Mouse (Mus musculus): ENCODE measurements around the gene Tecpr2. TPM values are rescaled to one million over a fixed set of nuclear protein-coding genes. Genes with fewer than 3 reads are reported as not detected.

The Tecpr2 gene
- total and polyA plus RNA-seq, 3 experiments = 5.8 to 5.9 TPM; not detected in 1

DNA sequence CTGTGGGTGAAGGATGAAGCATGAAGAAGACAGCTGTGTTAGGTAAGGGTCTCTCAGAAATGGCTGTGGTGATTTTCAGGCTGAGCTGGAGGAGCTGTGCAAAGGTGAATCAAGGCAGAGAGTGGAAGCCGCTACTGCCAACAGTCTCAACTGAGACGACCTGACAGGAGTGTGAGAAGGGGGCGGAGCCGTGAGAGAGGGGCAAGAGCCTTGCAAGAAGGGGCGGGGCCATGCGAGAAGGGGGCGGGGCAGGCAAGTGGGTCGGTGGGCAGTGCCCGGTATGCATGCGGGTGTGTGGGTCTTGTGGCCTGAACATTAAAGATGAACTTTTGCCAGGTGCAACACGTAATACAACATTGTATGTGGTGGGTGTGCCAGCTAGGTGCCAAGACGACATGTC lies 105.6 kb downstream of the Tecpr2 start:
- Histone ChIP-seq H3K4me3 (ENCODE audit: control insufficient read depth in 1 of 2, insufficient read depth in 1 of 2, low read depth in 2 of 2, low read length in 2 of 2) (no peak overlapping the region), H3K27me3 (ENCODE audit: control insufficient read depth in 1 of 2, insufficient read depth in 2 of 2, low read length in 2 of 2) (no peaks in the 10 kb centered on the region), H3K36me3 (ENCODE audit: control insufficient read depth in 1 of 2, insufficient read depth in 2 of 2, low read length in 2 of 2) (peaks cover 0 to 5% of the 10 kb centered on the region in 2 experiments; a peak in 2 of 4 replicates), H3K9me3 (replicated peaks; ENCODE audit: insufficient read depth, low read length) (no peaks in the 10 kb centered on the region), H3K9ac (ENCODE audit: control insufficient read depth, low read depth, low read length, poor library complexity, severe bottlenecking) (no peak overlapping the region), H3K4me1 (ENCODE audit: control insufficient read depth in 1 of 2, insufficient read depth in 2 of 2, low read length in 2 of 2) (peaks cover 0 to 18% of the 10 kb centered on the region in 2 experiments; a peak in 2 of 4 replicates), H3K79me2 (ENCODE audit: control insufficient read depth, insufficient read depth, low read length, poor library complexity) (no peaks in the 10 kb centered on the region; the same call in 1 of the 2 replicates), H3K27ac (ENCODE audit: control insufficient read depth, low read depth, low read length) (no peak overlapping the region)
- TF ChIP-seq MAX (IDR thresholded peaks at IDR 0.05; ENCODE audit: low read length) (no peak), NELFE (IDR thresholded peaks at IDR 0.05; ENCODE audit: low read depth, low read length) (no peak), BHLHE40 (IDR thresholded peaks at IDR 0.05; ENCODE audit: borderline replicate concordance, low read depth, low read length) (no peak), CHD2 (IDR thresholded peaks at IDR 0.05; ENCODE audit: low read length) (no peak), POLR2AphosphoS5 (IDR thresholded peaks at IDR 0.05; ENCODE audit: borderline replicate concordance, low read depth, low read length) (no peak), POLR2A (IDR thresholded peaks at IDR 0.05; ENCODE audit: control insufficient read depth in 1 of 2, insufficient read depth in 1 of 2, low read depth in 1 of 2, low read length in 2 of 2, poor library complexity in 1 of 2) (no peak)
- DNase-seq (ENCODE audit: low read depth, low spot score) = no peak

DNA sequence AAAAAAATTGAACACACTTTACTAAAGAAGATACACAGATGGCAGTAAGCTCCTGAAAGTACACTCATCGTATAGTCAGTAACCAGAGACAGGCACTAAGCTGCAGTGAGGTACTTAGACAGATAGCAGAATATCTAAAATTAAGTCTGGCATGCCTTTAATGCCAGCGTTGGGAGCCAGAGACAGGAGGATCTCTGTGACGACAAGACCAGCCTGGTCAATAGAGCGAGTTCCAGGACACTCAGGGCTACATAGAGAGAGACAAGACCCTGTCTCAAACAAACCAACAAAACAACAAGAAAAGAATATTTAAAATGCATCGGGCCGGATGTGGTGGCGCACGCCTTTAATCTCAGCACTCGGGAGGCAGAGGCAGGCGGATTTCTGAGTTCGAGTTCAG lies 109.0 kb downstream of the Tecpr2 start:
- no peak for DNase-seq (ENCODE audit: low read depth, low spot score)
- Histone ChIP-seq H3K4me1 (ENCODE audit: control insufficient read depth in 1 of 2, insufficient read depth in 2 of 2, low read length in 2 of 2) (peaks cover 0 to 9% of the 10 kb centered on the region in 2 experiments; a peak in 3 of 4 replicates), H3K36me3 (ENCODE audit: control insufficient read depth in 1 of 2, insufficient read depth in 2 of 2, low read length in 2 of 2) (peaks cover 0 to 3% of the 10 kb centered on the region in 2 experiments; a peak in 1 of 4 replicates), H3K4me3 (ENCODE audit: control insufficient read depth in 1 of 2, insufficient read depth in 1 of 2, low read depth in 2 of 2, low read length in 2 of 2) (no peak overlapping the region), H3K9ac (ENCODE audit: control insufficient read depth, low read depth, low read length, poor library complexity, severe bottlenecking) (no peak overlapping the region), H3K27me3 (ENCODE audit: control insufficient read depth in 1 of 2, insufficient read depth in 2 of 2, low read length in 2 of 2) (no peaks in the 10 kb centered on the region), H3K27ac (ENCODE audit: control insufficient read depth, low read depth, low read length) (no peak overlapping the region), H3K9me3 (replicated peaks; ENCODE audit: insufficient read depth, low read length) (no peaks in the 10 kb centered on the region), H3K79me2 (ENCODE audit: control insufficient read depth, insufficient read depth, low read length, poor library complexity) (no peaks in the 10 kb centered on the region)
- TF ChIP-seq MYC (IDR thresholded peaks at IDR 0.05; ENCODE audit: low read depth, low read length) (no peak), CHD1 (IDR thresholded peaks at IDR 0.05; ENCODE audit: low read depth, low read length) (no peak), ZC3H11A (IDR thresholded peaks at IDR 0.05; ENCODE audit: low read depth, low read length) (no peak), MYB (IDR thresholded peaks at IDR 0.05; ENCODE audit: low read depth, low read length) (no peak), ZNF384 (IDR thresholded peaks at IDR 0.05; ENCODE audit: low read depth, low read length) (no peak), POLR2AphosphoS2 (IDR thresholded peaks at IDR 0.05; ENCODE audit: low read length) (no peak), ZMIZ1 (IDR thresholded peaks at IDR 0.05; ENCODE audit: low read depth, low read length) (no peak), POLR2A (IDR thresholded peaks at IDR 0.05; ENCODE audit: control insufficient read depth in 1 of 2, insufficient read depth in 1 of 2, low read depth in 1 of 2, low read length in 2 of 2, poor library complexity in 1 of 2) (no peak), GABPA (IDR thresholded peaks at IDR 0.05; ENCODE audit: low read depth, low read length) (no peak), EP300 (IDR thresholded peaks at IDR 0.05; ENCODE audit: low read depth in 1 of 2, low read length in 2 of 2) (no peak), MAX (IDR thresholded peaks at IDR 0.05; ENCODE audit: low read length) (no peak), SMC3 (IDR thresholded peaks at IDR 0.05; ENCODE audit: low read depth, low read length) (no peak), GATA1 (IDR thresholded peaks at IDR 0.05; ENCODE audit: low read depth, low read length) (no peak), TCF12 (IDR thresholded peaks at IDR 0.05; ENCODE audit: low read depth, low read length) (no peak), USF1 (IDR thresholded peaks at IDR 0.05; ENCODE audit: low read depth, low read length) (no peak), USF2 (IDR thresholded peaks at IDR 0.05; ENCODE audit: borderline replicate concordance in 1 of 2, insufficient read depth in 1 of 2, low read depth in 1 of 2, low read length in 2 of 2) (no peak), NELFE (IDR thresholded peaks at IDR 0.05; ENCODE audit: low read depth, low read length) (no peak), BHLHE40 (IDR thresholded peaks at IDR 0.05; ENCODE audit: borderline replicate concordance, low read depth, low read length) (no peak), RCOR1 (IDR thresholded peaks at IDR 0.05; ENCODE audit: low read depth, low read length) (no peak), MEF2A (IDR thresholded peaks at IDR 0.05; ENCODE audit: extremely low read depth, insufficient replicate concordance, low read depth, low read length, poor library complexity, severe bottlenecking) (no peak)

Measured in MEL (cell line).